Mouse (Mus musculus): ENCODE measurements around the gene Gm14399. TPM values are rescaled to one million over a fixed set of nuclear protein-coding genes. Genes with fewer than 3 reads are reported as not detected.

Gm14399 gene
- 1 to 10 TPM in 1 of 2 experiments, under 1 TPM in 1; 0.16 to 1.2 TPM for polyA plus RNA-seq (2012; fragmentation: generic; extraction: Trizol)

GRCm38 (mm10) chr2:175141993-175142295 lies at the start of gene Gm14399:
Gm14399 (minus strand) TSS chr2:175142012.

GRCm38 (mm10) chr2:175175401-175176180 lies 33.8 kb upstream of the Gm14399 start, which contains the start of gene Gm14443:
Gm14443 (minus strand) TSS chr2:175175871.

Other genes with a start within 250 kb of the Gm14399 start
- gene Gm14444, start 131.8 kb downstream of the Gm14399 start, polyA plus RNA-seq (2012; fragmentation: generic; extraction: Trizol), result under 1 TPM in 1 of 2 experiments, not detected in 1; 0.11 TPM
- under 1 TPM in 1 of 2 experiments, not detected in 1; 0.74 TPM for gene Gm14393, start 74.2 kb downstream of the Gm14399 start, polyA plus RNA-seq (2012; fragmentation: generic; extraction: Trizol)
- gene Gm14443, start 33.9 kb upstream of the Gm14399 start, polyA plus RNA-seq (2012; fragmentation: generic; extraction: Trizol), result under 1 TPM; 0.02 to 0.35 TPM
- 1 to 10 TPM in 1 of 2 experiments, under 1 TPM in 1; 0.73 to 6.5 TPM for gene Gm14391, start 64.9 kb upstream of the Gm14399 start, polyA plus RNA-seq (2012; fragmentation: generic; extraction: Trizol)
- not detected for gene Gm14440, start 133.1 kb upstream of the Gm14399 start, polyA plus RNA-seq (2012; fragmentation: generic; extraction: Trizol)
- 1 to 10 TPM in 1 of 2 experiments, under 1 TPM in 1; 0.18 to 2.1 TPM for gene Gm4631, start 196.2 kb upstream of the Gm14399 start, polyA plus RNA-seq (2012; fragmentation: generic; extraction: Trizol)
- under 1 TPM; 0.11 to 0.45 TPM for gene Zfp968, start 230.4 kb upstream of the Gm14399 start, polyA plus RNA-seq (2012; fragmentation: generic; extraction: Trizol)

All from C3H10T1/2 (cell line).